ENCODE assay signal across 22 mouse cellular contexts in genomic region chr11:69653399-69653798, GRCm38 (mm10). TPM values are rescaled to one million over a fixed set of nuclear protein-coding genes. Genes with fewer than 3 reads are reported as not detected.
DNase-seq lines count a peak whose midpoint lies in the region; ATAC-seq and TF ChIP-seq lines count a peak whose summit lies in the region.
"Had no signal": no experiment of that assay in that cellular context is flagged by ENCODE, and none has a peak within 500 bp of the region (broad histone marks: within the 10 kb centered on the region; RNA-seq: fewer than 3 reads in every experiment).

No protein-coding gene starts in this region.

- DNase-seq in embryo, embryonic 11 days, result peak; percentile 12
- DNase-seq in embryo, embryonic 9.5 days (ENCODE audit: extremely low spot score), result no peak
- no peak for DNase-seq in CH12.LX (ENCODE audit: extremely low read depth)
- peak; percentile 50 for DNase-seq in midbrain, embryonic 14.5 days
- no peak for DNase-seq in adrenal gland, postnatal 10 days
- DNase-seq in layer of hippocampus, adult 8-10 months (ENCODE audit: low spot score in 2 of 2), result no peak
- DNase-seq: cerebellum, adult 18-20 months; gastrocnemius, postnatal 10 days; heart, postnatal 36 days; liver, postnatal 0 days; lung, postnatal 36 days; thymus, postnatal 14 days had no signal

- dilution Hi-C loops in CH12.LX (cut with MboI; ENCODE audit: extremely low pct_ligation_motif_present, extremely low pct_unique_long_range_greater_than_20kb, low sequenced_read_pairs), result no loop called here

- H3K79me2 ChIP-seq in CH12.LX (replicated peaks; ENCODE audit: control insufficient read depth, extremely low read depth, insufficient read depth, poor library complexity, severe bottlenecking), result no peaks in the 10 kb centered on the region; the same call in 1 of the 2 replicates

- TF ChIP-seq CTCF in CH12.LX (conservative IDR thresholded peaks at IDR 0.05 in 1 of 2, IDR thresholded peaks at IDR 0.05 in 1 of 2; ENCODE audit: low read depth in 2 of 2, low read length in 2 of 2), result no peak

- no peaks in the 10 kb centered on the region for H3K9me3 ChIP-seq in intestine, embryonic 16.5 days (ENCODE audit: control insufficient read depth, low read length)
- no peaks in the 10 kb centered on the region for H3K9me3 ChIP-seq in intestine, embryonic 15.5 days
- no peaks in the 10 kb centered on the region for H3K9me3 ChIP-seq in CH12.LX (replicated peaks; ENCODE audit: low read length)
- H3K9me3 ChIP-seq in midbrain, embryonic 14.5 days (ENCODE audit: control insufficient read depth, low read length), result no peaks in the 10 kb centered on the region
- H3K9me3 ChIP-seq: neural tube, embryonic 13.5 days had no signal

- H3K36me3 ChIP-seq in intestine, embryonic 16.5 days (ENCODE audit: control insufficient read depth, insufficient read depth, low read length), result peaks cover 31% of the 10 kb centered on the region
- H3K36me3 ChIP-seq in intestine, embryonic 15.5 days, result peaks cover 53% of the 10 kb centered on the region
- H3K36me3 ChIP-seq in CH12.LX (replicated peaks in 1 of 2; ENCODE audit: control insufficient read depth in 1 of 2, insufficient read depth in 1 of 2, low read length in 1 of 2), result peaks cover 82 to 92% of the 10 kb centered on the region in 2 experiments
- H3K36me3 ChIP-seq in midbrain, embryonic 14.5 days (ENCODE audit: control insufficient read depth, insufficient read depth, low read length), result peaks cover 84% of the 10 kb centered on the region

- H3K4me2 ChIP-seq in intestine, embryonic 16.5 days (ENCODE audit: low read depth, low read length), result no peak overlapping the region
- H3K4me2 ChIP-seq in intestine, embryonic 15.5 days (replicated peaks), result no peak overlapping the region
- H3K4me2 ChIP-seq in CH12.LX (ENCODE audit: insufficient read depth, low read depth, poor library complexity, severe bottlenecking), result no peak overlapping the region
- H3K4me2 ChIP-seq in midbrain, embryonic 14.5 days (ENCODE audit: low read length), result no peak overlapping the region
- H3K4me2 ChIP-seq: heart, embryonic 11.5 days; neural tube, embryonic 13.5 days had no signal

- no peak overlapping the region for H3K4me3 ChIP-seq in intestine, embryonic 16.5 days (ENCODE audit: low read length)
- no peak overlapping the region for H3K4me3 ChIP-seq in intestine, embryonic 15.5 days (replicated peaks)
- H3K4me3 ChIP-seq in CH12.LX (replicated peaks in 1 of 3; ENCODE audit: low read depth in 2 of 3, low read length in 2 of 3, poor library complexity in 1 of 3), result no peak overlapping the region
- no peak overlapping the region for H3K4me3 ChIP-seq in midbrain, embryonic 14.5 days (replicated peaks; ENCODE audit: low read depth, low read length)
- H3K4me3 ChIP-seq: erythroblast, embryonic 14.5 days; neural tube, embryonic 13.5 days had no signal

- ATAC-seq in intestine, embryonic 16.5 days, result no peak
- ATAC-seq in intestine, embryonic 15.5 days, result no peak
- no peak for ATAC-seq in midbrain, embryonic 14.5 days (ENCODE audit: low FRiP score, low TSS enrichment)
- ATAC-seq: intestine, postnatal 0 days; liver, postnatal 0 days; Patski had no signal

- H3K4me1 ChIP-seq in intestine, embryonic 16.5 days (ENCODE audit: control insufficient read depth, insufficient read depth, low read length), result peaks cover 12% of the 10 kb centered on the region
- peaks cover 12% of the 10 kb centered on the region for H3K4me1 ChIP-seq in intestine, embryonic 15.5 days (replicated peaks)
- H3K4me1 ChIP-seq in CH12.LX (ENCODE audit: control insufficient read depth in 1 of 2, insufficient read depth in 2 of 2), result peaks cover 0 to 58% of the 10 kb centered on the region in 2 experiments; a peak in 2 of 4 replicates
- no peaks in the 10 kb centered on the region for H3K4me1 ChIP-seq in midbrain, embryonic 14.5 days (ENCODE audit: control insufficient read depth, insufficient read depth, low read length)

- H3K27me3 ChIP-seq in intestine, embryonic 16.5 days (replicated peaks; ENCODE audit: control insufficient read depth, insufficient read depth, low read length), result no peaks in the 10 kb centered on the region
- H3K27me3 ChIP-seq in intestine, embryonic 15.5 days (replicated peaks), result no peaks in the 10 kb centered on the region
- no peaks in the 10 kb centered on the region for H3K27me3 ChIP-seq in CH12.LX (replicated peaks)
- H3K27me3 ChIP-seq in midbrain, embryonic 14.5 days (ENCODE audit: control insufficient read depth, insufficient read depth, low read length), result no peaks in the 10 kb centered on the region
- H3K27me3 ChIP-seq: neural tube, embryonic 13.5 days; Patski had no signal

- no peak for TF ChIP-seq RAD21 in CH12.LX (IDR thresholded peaks at IDR 0.05; ENCODE audit: low read depth, low read length)

- TF ChIP-seq EP300 in CH12.LX (IDR thresholded peaks at IDR 0.05; ENCODE audit: low read length), result no peak

- 73% methylated on average over 5 of the region's 5 CpGs for WGBS in intestine, embryonic 16.5 days
- 71% methylated on average over 5 of the region's 5 CpGs for WGBS in intestine, embryonic 15.5 days
- WGBS in midbrain, embryonic 14.5 days, result 47% methylated on average over 5 of the region's 5 CpGs

- TF ChIP-seq POLR2A in CH12.LX (IDR thresholded peaks at IDR 0.05; ENCODE audit: low read depth, low read length), result peak; percentile 21; the same call in 1 of the 2 replicates

- H3K27ac ChIP-seq in intestine, embryonic 16.5 days (ENCODE audit: low read length), result no peak overlapping the region
- H3K27ac ChIP-seq in intestine, embryonic 15.5 days, result no peak overlapping the region
- no peak overlapping the region for H3K27ac ChIP-seq in CH12.LX (ENCODE audit: insufficient read depth, low read depth)
- peak overlapping the region; percentile 32; the same call in 1 of the 2 replicates for H3K27ac ChIP-seq in midbrain, embryonic 14.5 days (replicated peaks; ENCODE audit: low read depth, low read length)
- H3K27ac ChIP-seq: neural tube, embryonic 13.5 days had no signal

- in situ Hi-C loops in CH12.LX (cut with MboI; ENCODE audit: low pct_ligation_motif_present, low pct_unique_long_range_greater_than_20kb, low sequenced_read_pairs), result no loop called here

- H3K9ac ChIP-seq in intestine, embryonic 16.5 days (ENCODE audit: low read depth, low read length), result 0 out of 2 replicates have a peak overlapping the region, but pooled peaks have one; percentile 24
- H3K9ac ChIP-seq in intestine, embryonic 15.5 days, result no peak overlapping the region
- no peak overlapping the region for H3K9ac ChIP-seq in CH12.LX (ENCODE audit: insufficient read depth, low read depth)
- no peak overlapping the region for H3K9ac ChIP-seq in midbrain, embryonic 14.5 days (replicated peaks; ENCODE audit: low read length)
- H3K9ac ChIP-seq: liver, postnatal 0 days had no signal

RNA-seq across cellular contexts. Expression of gene Sox15, which starts 1.7 kb away (rescaled TPM):
- polyA plus RNA-seq in intestine, embryonic 16.5 days (2015; fragmentation: Nextera tagmentation; extraction: Ambion mirVana), result not detected in 2 replicates
- 0.20 TPM in 1 of 2 replicates, not detected in the other for polyA plus RNA-seq in intestine, embryonic 15.5 days (2015; fragmentation: Nextera tagmentation; extraction: Ambion mirVana)
- 0.17 and 0.34 TPM in 2 replicates for total RNA-seq in CH12.LX (2012; rRNA removed)
- not detected in 2 replicates for total RNA-seq in CH12.LX (2014; rRNA removed)
- 0.48 and 0.54 TPM in 2 replicates for polyA plus RNA-seq in CH12.LX (2012; ENCODE audit: insufficient read length, low read depth)
- not detected in 2 replicates for polyA plus RNA-seq in midbrain, embryonic 14.5 days (2014; fragmentation: Nextera tagmentation; extraction: Ambion mirVana)
- not detected for total RNA-seq in adrenal gland, postnatal 10 days (2021)
- not detected for total RNA-seq in layer of hippocampus, adult 8-10 months (2022)
- total RNA-seq: common myeloid progenitor, adult 5-6 weeks; heart, postnatal 36 days; left cerebral cortex, adult 18-20 months had no signal
- polyA plus RNA-seq: erythroblast, embryonic 14.5 days; heart, embryonic 11.5 days; intestine, postnatal 0 days; large intestine, adult 2 months; neural tube, embryonic 13.5 days had no signal

RNA-seq across cellular contexts. Expression of gene Mpdu1, which starts 9.0 kb away (rescaled TPM):
- 68.3 and 69.9 TPM in 2 replicates for polyA plus RNA-seq in intestine, embryonic 16.5 days (2015; fragmentation: Nextera tagmentation; extraction: Ambion mirVana)
- 60.9 and 63.4 TPM in 2 replicates for polyA plus RNA-seq in intestine, embryonic 15.5 days (2015; fragmentation: Nextera tagmentation; extraction: Ambion mirVana)
- 110 and 150 TPM in 2 replicates for total RNA-seq in CH12.LX (2012; rRNA removed)
- 175 and 210 TPM in 2 replicates for total RNA-seq in CH12.LX (2014; rRNA removed)
- polyA plus RNA-seq in CH12.LX (2012; ENCODE audit: insufficient read length, low read depth), result 185 and 210 TPM in 2 replicates
- polyA plus RNA-seq in midbrain, embryonic 14.5 days (2014; fragmentation: Nextera tagmentation; extraction: Ambion mirVana), result 64.0 and 108 TPM in 2 replicates
- total RNA-seq in adrenal gland, postnatal 10 days (2021), result 100 to 1,000 TPM; 114 to 116 TPM
- total RNA-seq in layer of hippocampus, adult 8-10 months (2022), result 10 to 100 TPM; 51.3 to 60.6 (median 56.8) TPM

RNA-seq across cellular contexts. Expression of gene Cd68, which starts 12.6 kb away (rescaled TPM):
- 14.0 and 14.7 TPM in 2 replicates for polyA plus RNA-seq in intestine, embryonic 16.5 days (2015; fragmentation: Nextera tagmentation; extraction: Ambion mirVana)
- polyA plus RNA-seq in intestine, embryonic 15.5 days (2015; fragmentation: Nextera tagmentation; extraction: Ambion mirVana), result 13.3 and 14.2 TPM in 2 replicates
- 74.8 and 82.2 TPM in 2 replicates for total RNA-seq in CH12.LX (2012; rRNA removed)
- 122 TPM in 2 replicates for total RNA-seq in CH12.LX (2014; rRNA removed)
- polyA plus RNA-seq in CH12.LX (2012; ENCODE audit: insufficient read length, low read depth), result 235 and 343 TPM in 2 replicates
- 3.7 and 7.9 TPM in 2 replicates for polyA plus RNA-seq in midbrain, embryonic 14.5 days (2014; fragmentation: Nextera tagmentation; extraction: Ambion mirVana)
- total RNA-seq in adrenal gland, postnatal 10 days (2021), result 10 to 100 TPM in 1 of 2 experiments, 1 to 10 TPM in 1; 9.8 to 12.0 TPM
- total RNA-seq in layer of hippocampus, adult 8-10 months (2022), result 100 to 1,000 TPM in 1 of 4 experiments, 10 to 100 TPM in 3; 10.8 to 113 (median 55.2) TPM

RNA-seq across cellular contexts. Expression of gene Eif4a1, which starts 18.8 kb away (rescaled TPM):
- 524 and 563 TPM in 2 replicates for polyA plus RNA-seq in intestine, embryonic 16.5 days (2015; fragmentation: Nextera tagmentation; extraction: Ambion mirVana)
- 517 and 559 TPM in 2 replicates for polyA plus RNA-seq in intestine, embryonic 15.5 days (2015; fragmentation: Nextera tagmentation; extraction: Ambion mirVana)
- total RNA-seq in CH12.LX (2012; rRNA removed), result 1,622 and 2,071 TPM in 2 replicates
- 2,161 and 2,200 TPM in 2 replicates for total RNA-seq in CH12.LX (2014; rRNA removed)
- polyA plus RNA-seq in CH12.LX (2012; ENCODE audit: insufficient read length, low read depth), result 1,500 and 1,728 TPM in 2 replicates
- 707 and 863 TPM in 2 replicates for polyA plus RNA-seq in midbrain, embryonic 14.5 days (2014; fragmentation: Nextera tagmentation; extraction: Ambion mirVana)
- total RNA-seq in adrenal gland, postnatal 10 days (2021), result 100 to 1,000 TPM; 598 to 631 TPM
- 100 to 1,000 TPM; 319 to 328 (median 325) TPM for total RNA-seq in layer of hippocampus, adult 8-10 months (2022)

RNA-seq across cellular contexts. Expression of gene Fxr2, which starts 20.6 kb away (rescaled TPM):
- 12.1 and 12.6 TPM in 2 replicates for polyA plus RNA-seq in intestine, embryonic 16.5 days (2015; fragmentation: Nextera tagmentation; extraction: Ambion mirVana)
- 15.6 and 21.2 TPM in 2 replicates for polyA plus RNA-seq in intestine, embryonic 15.5 days (2015; fragmentation: Nextera tagmentation; extraction: Ambion mirVana)
- 96.4 and 104 TPM in 2 replicates for total RNA-seq in CH12.LX (2012; rRNA removed)
- 83.3 and 101 TPM in 2 replicates for total RNA-seq in CH12.LX (2014; rRNA removed)
- 90.5 and 103 TPM in 2 replicates for polyA plus RNA-seq in CH12.LX (2012; ENCODE audit: insufficient read length, low read depth)
- 35.9 and 38.4 TPM in 2 replicates for polyA plus RNA-seq in midbrain, embryonic 14.5 days (2014; fragmentation: Nextera tagmentation; extraction: Ambion mirVana)
- 10 to 100 TPM; 61.9 to 80.2 TPM for total RNA-seq in adrenal gland, postnatal 10 days (2021)
- total RNA-seq in layer of hippocampus, adult 8-10 months (2022), result 100 to 1,000 TPM; 132 to 154 (median 139) TPM

Comparison
In these comparisons a context has a peak if more than half of its experiments do, and no peak if none do; other contexts are left out.
1. DNase-seq: peak in embryo, embryonic 11 days (single experiment) and midbrain, embryonic 14.5 days (single experiment); none in embryo, embryonic 9.5 days (single experiment), CH12.LX (single experiment), adrenal gland, postnatal 10 days (single experiment) and layer of hippocampus, adult 8-10 months (0 of 2).
2. RNA of gene Cd68, which starts 12.6 kb away (polyA plus RNA-seq): 235 to 343 TPM in CH12.LX; 14.0 to 14.7 TPM in intestine, embryonic 16.5 days, 13.3 to 14.2 TPM in intestine, embryonic 15.5 days and 3.7 to 7.9 TPM in midbrain, embryonic 14.5 days; every median in the first group is over 10 times any median in the second.